Mouse (Mus musculus) E14TG2a.4 (cell line): ENCODE measurements around the gene Kcne1.

Source experiments
- CTCF ChIP-seq: conservative IDR thresholded peaks from 2 replicates; pipeline ENCODE4 v1.5.1; 2014; ENCODE audit warnings: low read length
- NANOG ChIP-seq: IDR thresholded peaks from 2 replicates; pipeline ENCODE4 v1.6.1; 2014; ENCODE audit warnings: borderline replicate concordance, low read length, mixed read lengths
- POU5F1 ChIP-seq: IDR thresholded peaks from 2 replicates; pipeline ENCODE4 v1.6.1; 2014; ENCODE audit warnings: low read length, borderline replicate concordance

GRCm38 (mm10) chr16:92403069-92403468 lies 43.8 kb upstream of the Kcne1 start:
- TF ChIP-seq CTCF = no peak
- TF ChIP-seq POU5F1 = no peak
- TF ChIP-seq NANOG = no peak
